Mouse (Mus musculus) MEL (cell line): ENCODE measurements around the gene Zfp365.

Source experiments
- CTCF ChIP-seq, 3 experiments: IDR thresholded peaks in 2 of 3; conservative IDR thresholded peaks in 1 of 3; 2 replicates each; pipeline ENCODE4 v1.5.1; 2011 to 2012; ENCODE audit warnings: low read length in 3 of 3, low read depth in 2 of 3, mild to moderate bottlenecking in 2 of 3, improper control_type of control experiment in 1 of 3, inconsistent platforms in 1 of 3, mixed read lengths in 1 of 3, moderate library complexity in 1 of 3; ENCODE audit not compliant: control insufficient read depth in 1 of 3, insufficient read depth in 1 of 3, poor library complexity in 1 of 3, severe bottlenecking in 1 of 3
- EP300 ChIP-seq, 2 experiments: IDR thresholded peaks; 2 replicates each; pipeline ENCODE4 v1.6.1; 2011; ENCODE audit warnings: improper control_type of control experiment in 2 of 2, low read length in 2 of 2, low read depth in 1 of 2, mild to moderate bottlenecking in 1 of 2
- JUND ChIP-seq: IDR thresholded peaks from 2 replicates; pipeline ENCODE4 v1.6.1; 2011; ENCODE audit warnings: low read depth, mild to moderate bottlenecking, improper control_type of control experiment, low read length
- MYC ChIP-seq: IDR thresholded peaks from 2 replicates; pipeline ENCODE4 v1.6.1; 2011; ENCODE audit warnings: low read depth, mild to moderate bottlenecking, low read length, improper control_type of control experiment, moderate library complexity
- NELFE ChIP-seq: IDR thresholded peaks from 2 replicates; pipeline ENCODE4 v1.6.1; 2011; ENCODE audit warnings: low read depth, low read length, improper control_type of control experiment
- POLR2A ChIP-seq, 2 experiments: IDR thresholded peaks; 2 replicates each; pipeline ENCODE4 v1.6.1; 2011 to 2012; ENCODE audit warnings: low read length in 2 of 2, mild to moderate bottlenecking in 2 of 2, control low read depth in 1 of 2, improper control_type of control experiment in 1 of 2, low read depth in 1 of 2, moderate library complexity in 1 of 2; ENCODE audit not compliant: control insufficient read depth in 1 of 2, insufficient read depth in 1 of 2, poor library complexity in 1 of 2
- POLR2AphosphoS2 ChIP-seq: IDR thresholded peaks from 2 replicates; pipeline ENCODE4 v1.6.1; 2011; ENCODE audit warnings: low read length, improper control_type of control experiment
- RCOR1 ChIP-seq: IDR thresholded peaks from 2 replicates; pipeline ENCODE4 v1.6.1; 2012; ENCODE audit warnings: low read depth, mild to moderate bottlenecking, inconsistent platforms, low read length, improper control_type of control experiment
- SMC3 ChIP-seq: IDR thresholded peaks from 2 replicates; pipeline ENCODE4 v1.6.1; 2011; ENCODE audit warnings: low read depth, low read length, improper control_type of control experiment

- TF ChIP-seq EP300 (IDR thresholded peaks at IDR 0.05; ENCODE audit: low read depth in 1 of 2, low read length in 2 of 2) (no peak), POLR2A (IDR thresholded peaks at IDR 0.05; ENCODE audit: control insufficient read depth in 1 of 2, insufficient read depth in 1 of 2, low read depth in 1 of 2, low read length in 2 of 2, poor library complexity in 1 of 2) (no peak), CTCF (IDR thresholded peaks at IDR 0.05 in 2 of 3, conservative IDR thresholded peaks at IDR 0.05 in 1 of 3; ENCODE audit: control insufficient read depth in 1 of 3, insufficient read depth in 1 of 3, low read depth in 2 of 3, low read length in 3 of 3, poor library complexity in 1 of 3, severe bottlenecking in 1 of 3) (no peak), RCOR1 (no peak), MYC (no peak), SMC3 (no peak), POLR2AphosphoS2 (no peak), NELFE (no peak), JUND (no peak)
These were observed 54.9 kb downstream of the Zfp365 start for GRCm38 (mm10) chr10:67857561-67857906.
